Mouse (Mus musculus): Measurements from ENCODE around the gene Timm23. TPM values are rescaled to one million over a fixed set of nuclear protein-coding genes. Genes with fewer than 3 reads are reported as not detected.
"Not testable (repeated sequence)": the region's sequence is repeated elsewhere in the genome, so short reads cannot be mapped to it uniquely, and the experiment has no call there.

Gene Timm23
- polyA plus RNA-seq, 1 experiment from 2014 or later: 160 TPM

- Histone ChIP-seq H3K4me3 (ENCODE audit: low read depth, low read length) (peak overlapping the region; percentile 99), H3K9ac (replicated peaks; ENCODE audit: low read depth) (peak overlapping the region; percentile 89), H3K4me1 (ENCODE audit: insufficient read depth, low read depth, low read length) (peaks cover 19% of the 10 kb centered on the region; the same call in 1 of the 2 replicates), H3K27ac (ENCODE audit: low read length) (peak overlapping the region; percentile 76), H3K27me3 (replicated peaks; ENCODE audit: insufficient read depth, low read length) (no peaks in the 10 kb centered on the region), H3K9me3 (ENCODE audit: low read length) (no peaks in the 10 kb centered on the region), H3K36me3 (ENCODE audit: insufficient read depth, low read length) (peaks cover 14% of the 10 kb centered on the region; the same call in 1 of the 2 replicates), H3K4me2 (replicated peaks; ENCODE audit: low read depth, low read length) (peak overlapping the region; percentile 57)
- ATAC-seq (peak; percentile 37), DNase-seq (ENCODE audit: low spot score) (peak; percentile 42)
- TF ChIP-seq CTCF (IDR thresholded peaks at IDR 0.05) (no peak), EP300 (IDR thresholded peaks at IDR 0.05) (no peak)
- WGBS: under 1% methylated on average over 25 of the region's 26 CpGs
Measured at GRCm38 (mm10) chr14:32201354-32201753, 344 bp downstream of the Timm23 start.

- TF ChIP-seq CTCF (IDR thresholded peaks at IDR 0.05): peak; percentile 24; the same call in 1 of the 2 replicates
- H3K4me1 ChIP-seq (ENCODE audit: insufficient read depth, low read depth, low read length); DNase-seq (ENCODE audit: low spot score); ATAC-seq; H3K9ac ChIP-seq (replicated peaks; ENCODE audit: low read depth); H3K27me3 ChIP-seq (replicated peaks; ENCODE audit: insufficient read depth, low read length); H3K4me3 ChIP-seq (ENCODE audit: low read depth, low read length); H3K9me3 ChIP-seq (ENCODE audit: low read length); H3K4me2 ChIP-seq (replicated peaks; ENCODE audit: low read depth, low read length); H3K27ac ChIP-seq (ENCODE audit: low read length): not testable (repeated sequence)
- peaks cover 35% of the 10 kb centered on the region; the same call in 1 of the 2 replicates for H3K36me3 ChIP-seq (ENCODE audit: insufficient read depth, low read length)
- 78% methylated on average over 5 of the region's 5 CpGs for WGBS
Measured at GRCm38 (mm10) chr14:32193557-32193956, 8.1 kb downstream of the Timm23 start.

- TF ChIP-seq CTCF (IDR thresholded peaks at IDR 0.05): peak; percentile 83
- no peak for TF ChIP-seq EP300 (IDR thresholded peaks at IDR 0.05)
- Histone ChIP-seq H3K36me3 (ENCODE audit: insufficient read depth, low read length) (peaks cover 36% of the 10 kb centered on the region; the same call in 1 of the 2 replicates), H3K9me3 (ENCODE audit: low read length) (no peaks in the 10 kb centered on the region), H3K4me3 (ENCODE audit: low read depth, low read length) (no peak overlapping the region), H3K9ac (replicated peaks; ENCODE audit: low read depth) (no peak overlapping the region), H3K4me2 (replicated peaks; ENCODE audit: low read depth, low read length) (no peak overlapping the region), H3K4me1 (ENCODE audit: insufficient read depth, low read depth, low read length) (no peaks in the 10 kb centered on the region), H3K27me3 (replicated peaks; ENCODE audit: insufficient read depth, low read length) (no peaks in the 10 kb centered on the region), H3K27ac (ENCODE audit: low read length) (no peak overlapping the region)
- ATAC-seq (0 out of 2 replicates have a peak, but pooled peaks have one; percentile 16), DNase-seq (ENCODE audit: low spot score) (peak; percentile 87)
- 36% methylated on average over 3 of the region's 3 CpGs for WGBS
Measured at GRCm38 (mm10) chr14:32192437-32192836, 9.3 kb downstream of the Timm23 start.

- H3K27ac ChIP-seq (ENCODE audit: low read length): no peak overlapping the region
- peaks cover 31% of the 10 kb centered on the region; the same call in 1 of the 2 replicates for H3K36me3 ChIP-seq (ENCODE audit: insufficient read depth, low read length)
- H3K27me3 ChIP-seq (replicated peaks; ENCODE audit: insufficient read depth, low read length): no peaks in the 10 kb centered on the region
- ATAC-seq (no peak), DNase-seq (ENCODE audit: low spot score) (no peak)
- H3K9me3 ChIP-seq (ENCODE audit: low read length): no peaks in the 10 kb centered on the region
- no peaks in the 10 kb centered on the region for H3K4me1 ChIP-seq (ENCODE audit: insufficient read depth, low read depth, low read length)
- H3K9ac ChIP-seq (replicated peaks; ENCODE audit: low read depth): no peak overlapping the region
- WGBS: 91% methylated on average over 5 of the region's 5 CpGs
- no peak for TF ChIP-seq EP300 (IDR thresholded peaks at IDR 0.05)
- no peak for TF ChIP-seq CTCF (IDR thresholded peaks at IDR 0.05)
- no peak overlapping the region for H3K4me2 ChIP-seq (replicated peaks; ENCODE audit: low read depth, low read length)
- H3K4me3 ChIP-seq (ENCODE audit: low read depth, low read length): no peak overlapping the region
Measured at GRCm38 (mm10) chr14:32191926-32192325, 9.8 kb downstream of the Timm23 start.

GRCm38 (mm10) chr14:32190627-32191391 is 10.9 kb downstream of the Timm23 start:
- Histone ChIP-seq H3K9ac (replicated peaks; ENCODE audit: low read depth) (no peak overlapping the region), H3K4me1 (ENCODE audit: insufficient read depth, low read depth, low read length) (no peaks in the 10 kb centered on the region), H3K9me3 (ENCODE audit: low read length) (no peaks in the 10 kb centered on the region), H3K4me3 (ENCODE audit: low read depth, low read length) (no peak overlapping the region), H3K4me2 (replicated peaks; ENCODE audit: low read depth, low read length) (no peak overlapping the region), H3K36me3 (ENCODE audit: insufficient read depth, low read length) (peaks cover 33% of the 10 kb centered on the region; the same call in 1 of the 2 replicates), H3K27me3 (replicated peaks; ENCODE audit: insufficient read depth, low read length) (no peaks in the 10 kb centered on the region), H3K27ac (ENCODE audit: low read length) (no peak overlapping the region)
- no peak for TF ChIP-seq CTCF (IDR thresholded peaks at IDR 0.05)
- no peak for TF ChIP-seq EP300 (IDR thresholded peaks at IDR 0.05)
- ATAC-seq (no peak), DNase-seq (ENCODE audit: low spot score) (no peak)
- WGBS: 89% methylated on average over 6 of the region's 6 CpGs

GRCm38 (mm10) chr14:32183846-32184245 is 17.9 kb downstream of the Timm23 start:
- Histone ChIP-seq H3K27me3 (replicated peaks; ENCODE audit: insufficient read depth, low read length) (no peaks in the 10 kb centered on the region), H3K4me3 (ENCODE audit: low read depth, low read length) (no peak overlapping the region), H3K4me2 (replicated peaks; ENCODE audit: low read depth, low read length) (no peak overlapping the region), H3K27ac (ENCODE audit: low read length) (no peak overlapping the region), H3K9ac (replicated peaks; ENCODE audit: low read depth) (no peak overlapping the region), H3K9me3 (ENCODE audit: low read length) (no peaks in the 10 kb centered on the region), H3K36me3 (ENCODE audit: insufficient read depth, low read length) (peaks cover 35% of the 10 kb centered on the region), H3K4me1 (ENCODE audit: insufficient read depth, low read depth, low read length) (no peaks in the 10 kb centered on the region)
- TF ChIP-seq EP300 (IDR thresholded peaks at IDR 0.05) (no peak), CTCF (IDR thresholded peaks at IDR 0.05) (no peak)
- DNase-seq (ENCODE audit: low spot score) (no peak), ATAC-seq (no peak)
- WGBS: 98% methylated on average over 4 of the region's 4 CpGs

Measured in lung, postnatal 0 days (tissue).